Mouse (Mus musculus) thymus, adult 2 months (tissue): ENCODE results near the gene Dhrs4. TPM values are rescaled to one million over a fixed set of nuclear protein-coding genes. Genes with fewer than 3 reads are reported as not detected.

Experiments
- DNase-seq: peaks from one replicate; pipeline ENCODE4 v3.0.0; 2021
- H3K27ac ChIP-seq: fragments of 200-500 bp; 2 replicates; pipeline ENCODE4 v1.5.1; 2012; ENCODE audit warnings: low read length, control low read depth; ENCODE audit not compliant: control insufficient read depth, insufficient read depth
- H3K27me3 ChIP-seq: fragments of 200-500 bp; 2 replicates; pipeline ENCODE4 v1.6.1; 2012; ENCODE audit warnings: mild to moderate bottlenecking, low read length, moderate library complexity, mixed read lengths; ENCODE audit not compliant: control insufficient read depth, insufficient read depth
- H3K36me3 ChIP-seq: fragments of 200-500 bp; 2 replicates; pipeline ENCODE4 v1.6.1; 2012; ENCODE audit warnings: mild to moderate bottlenecking, low read length, moderate library complexity; ENCODE audit not compliant: control insufficient read depth, insufficient read depth
- H3K4me1 ChIP-seq: fragments of 200-500 bp; replicated peaks from 2 replicates; pipeline ENCODE4 v1.6.1; 2012; ENCODE audit warnings: low read length; ENCODE audit not compliant: control insufficient read depth, insufficient read depth
- H3K4me3 ChIP-seq: fragments of 200-500 bp; 2 replicates; pipeline ENCODE4 v1.5.1; 2012; ENCODE audit warnings: mild to moderate bottlenecking, low read length, control low read depth, moderate library complexity; ENCODE audit not compliant: control insufficient read depth, insufficient read depth
- CTCF ChIP-seq: fragments of 200-500 bp; IDR thresholded peaks from 2 replicates; pipeline ENCODE4 v1.5.1; 2012; ENCODE audit warnings: mild to moderate bottlenecking, control low read depth, low read length, moderate library complexity, borderline replicate concordance; ENCODE audit not compliant: control insufficient read depth, poor library complexity, insufficient read depth; ENCODE audit errors: extremely low read depth
- POLR2A ChIP-seq: fragments of 200-500 bp; IDR thresholded peaks from 2 replicates; pipeline ENCODE4 v1.6.1; 2012; ENCODE audit warnings: mild to moderate bottlenecking, low read length, control low read depth, moderate library complexity; ENCODE audit not compliant: control insufficient read depth, poor library complexity, insufficient read depth; ENCODE audit errors: extremely low read depth
- WGBS: fragments of 180-500 bp; shearing (Covaris S2); methylation state at CpG from one replicate; pipeline ENCODE4 v1.1.7; 2018; 5-methylcytosine and 5-hydroxymethylcytosine counted together
- polyA plus RNA-seq: library from polyadenylated mRNA; depleted of rRNA; stranded (reverse); fragments of >200 nt; gene quantifications from 2 replicates; pipeline ENCODE4 v1.2.3, GENCODE M21; 2012

The Dhrs4 gene
- polyA plus RNA-seq, 1 experiment = 46.8 TPM

DNA sequence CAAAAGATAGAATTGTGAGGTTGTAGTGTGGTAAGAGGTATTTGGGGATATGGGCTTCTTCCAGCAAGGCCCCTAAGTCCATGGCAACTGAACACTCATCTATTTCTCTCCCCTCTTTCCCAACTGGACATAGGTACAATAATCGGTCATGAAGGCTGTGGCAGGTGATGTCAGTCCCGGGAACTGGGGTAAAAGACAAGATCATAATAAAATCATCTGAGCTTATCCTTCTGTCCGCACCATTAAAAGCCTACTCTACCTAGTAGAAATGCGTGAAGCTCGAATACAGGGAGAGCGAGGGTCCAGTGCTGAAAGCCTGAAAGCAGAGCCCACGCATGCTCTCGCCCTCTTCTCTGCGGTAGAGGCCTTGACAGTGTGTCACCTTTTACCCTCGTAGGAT, 1.1 kb downstream of the Dhrs4 start:
- 97% methylated on average over 10 of the region's 10 CpGs for WGBS

DNA sequence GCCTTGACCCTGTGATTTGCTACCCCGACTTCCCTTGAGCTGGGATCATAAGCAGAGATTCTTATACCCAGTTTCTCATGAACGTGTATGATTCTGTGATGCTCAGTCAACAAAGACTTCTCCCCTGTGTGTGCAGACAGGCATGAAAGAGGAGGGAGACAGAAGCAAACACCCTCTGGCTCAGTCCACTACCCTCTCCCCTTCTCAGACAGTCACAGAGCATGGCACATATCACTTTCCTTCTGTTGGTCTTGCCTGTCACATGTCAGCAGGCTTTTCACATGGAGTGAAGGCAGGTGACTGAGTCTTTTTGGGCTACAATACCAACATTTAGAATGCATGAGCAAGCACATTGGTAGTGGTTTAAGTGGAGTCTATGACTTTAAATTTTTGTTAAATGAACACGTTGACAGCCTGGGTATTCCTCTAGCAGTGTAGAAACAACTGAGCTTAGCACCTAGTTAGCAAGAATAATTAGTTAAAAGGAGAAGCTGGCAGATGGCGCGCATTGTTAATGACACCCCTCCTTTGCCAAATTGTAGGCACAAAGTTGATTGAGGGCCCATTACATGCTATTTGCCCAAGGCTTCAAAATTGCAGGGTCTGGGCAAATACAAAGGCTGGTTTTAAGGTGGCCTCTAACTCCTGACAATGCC, 6.0 kb downstream of the Dhrs4 start:
- Histone ChIP-seq H3K36me3 (no peaks in the 10 kb centered on the region), H3K4me1 (no peaks in the 10 kb centered on the region), H3K27ac (no peak overlapping the region), H3K4me3 (no peak overlapping the region), H3K27me3 (no peaks in the 10 kb centered on the region; the same call in 1 of the 2 replicates)
- TF ChIP-seq POLR2A (no peak), CTCF (no peak)
- DNase-seq = no peak
- 93% methylated on average over 5 of the region's 5 CpGs for WGBS

More for the DNA sequence above, 1.1 kb downstream of the Dhrs4 start:
- no peak overlapping the region for H3K27ac ChIP-seq
- no peak overlapping the region for H3K4me3 ChIP-seq
- H3K4me1 ChIP-seq = no peaks in the 10 kb centered on the region
- TF ChIP-seq POLR2A (no peak), CTCF (no peak)
- H3K36me3 ChIP-seq = no peaks in the 10 kb centered on the region
- DNase-seq = no peak
- no peaks in the 10 kb centered on the region for H3K27me3 ChIP-seq

GRCm38 (mm10) chr14:55486836-55487235, 8.3 kb downstream of the Dhrs4 start:
- no peak for DNase-seq

GRCm38 (mm10) chr14:55490361-55491201, 12.0 kb downstream of the Dhrs4 start, which contains the start of gene Carmil3:
Carmil3 (plus strand) TSS chr14:55490651.
- no peak for TF ChIP-seq POLR2A
- no peak for TF ChIP-seq CTCF
- H3K36me3 ChIP-seq = no peaks in the 10 kb centered on the region
- WGBS = under 1% methylated on average over 68 of the region's 68 CpGs
- H3K27ac ChIP-seq = no peak within 1 kb of the TSS
- peak within 1 kb of the TSS; percentile 66 for H3K4me3 ChIP-seq
- peaks cover 9% of the 10 kb centered on the region for H3K4me1 ChIP-seq
- DNase-seq = peak; percentile 75
- peaks cover 7% of the 10 kb centered on the region for H3K27me3 ChIP-seq

More at GRCm38 (mm10) chr14:55486836-55487235, 8.3 kb downstream of the Dhrs4 start:
- peaks cover 8% of the 10 kb centered on the region for H3K4me1 ChIP-seq
- TF ChIP-seq POLR2A = no peak
- no peak for TF ChIP-seq CTCF
- peaks cover 4% of the 10 kb centered on the region for H3K27me3 ChIP-seq
- no peak overlapping the region for H3K27ac ChIP-seq
- H3K4me3 ChIP-seq = no peak overlapping the region
- H3K36me3 ChIP-seq = no peaks in the 10 kb centered on the region
- WGBS = 93% methylated on average over 8 of the region's 8 CpGs

DNA sequence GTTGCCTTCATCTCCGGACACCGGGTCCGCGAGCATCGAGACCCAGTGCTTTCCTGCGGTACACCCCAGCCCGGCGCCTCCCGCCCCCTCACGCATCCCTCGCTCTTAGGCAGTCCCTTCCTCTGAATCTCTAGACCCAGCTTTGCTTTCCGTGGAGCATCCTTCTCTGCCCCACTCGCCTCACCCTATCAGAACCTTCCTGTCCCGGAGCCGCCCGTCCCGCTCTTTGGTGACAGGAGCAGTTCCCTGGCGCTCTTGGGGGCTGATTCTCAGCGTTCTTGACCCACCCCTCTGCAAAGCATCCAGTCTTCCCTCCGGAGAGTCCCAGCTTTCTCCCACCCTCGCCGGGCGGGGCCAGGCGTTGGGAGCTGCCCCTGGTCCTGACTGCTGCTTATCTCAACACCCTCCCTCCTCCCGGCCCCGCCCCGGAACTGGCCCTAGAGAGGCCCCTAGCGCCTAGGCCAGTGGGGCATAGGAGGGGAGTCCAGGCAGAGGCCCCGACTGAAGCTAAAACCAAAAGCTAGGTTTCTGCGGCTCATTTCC, 12.8 kb downstream of the Dhrs4 start:
- peak overlapping the region; percentile 66 for H3K4me3 ChIP-seq
- WGBS = 2% methylated on average over 30 of the region's 30 CpGs
- peaks cover 9% of the 10 kb centered on the region for H3K4me1 ChIP-seq
- no peak overlapping the region for H3K27ac ChIP-seq
- TF ChIP-seq POLR2A = no peak
- no peak for TF ChIP-seq CTCF
- no peaks in the 10 kb centered on the region for H3K36me3 ChIP-seq
- peaks cover 7% of the 10 kb centered on the region for H3K27me3 ChIP-seq
- DNase-seq = peak; percentile 40

DNA sequence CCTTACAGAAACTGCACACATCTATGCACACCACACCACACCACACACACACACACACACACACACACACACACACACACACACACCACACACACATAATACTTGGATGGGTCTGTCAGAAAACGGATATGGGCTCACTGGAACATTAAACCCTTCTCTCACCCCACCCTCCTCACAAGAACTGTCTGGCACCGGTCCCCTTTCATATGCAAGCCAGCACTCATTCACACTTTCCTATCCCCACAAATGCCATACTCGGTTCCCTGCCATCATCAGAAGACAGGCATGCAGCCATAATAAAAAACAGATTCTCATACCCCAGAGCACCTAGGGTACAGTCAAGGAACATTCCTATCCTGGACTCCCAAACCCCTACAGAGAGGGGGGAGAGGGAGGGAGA, 13.5 kb downstream of the Dhrs4 start:
- H3K27ac ChIP-seq = no peak overlapping the region
- WGBS = 74% methylated on average over 3 of the region's 3 CpGs
- TF ChIP-seq CTCF = no peak
- TF ChIP-seq POLR2A = no peak
- H3K27me3 ChIP-seq = peaks cover 7% of the 10 kb centered on the region
- peaks cover 9% of the 10 kb centered on the region for H3K4me1 ChIP-seq
- H3K36me3 ChIP-seq = no peaks in the 10 kb centered on the region
- no peak overlapping the region for H3K4me3 ChIP-seq
- no peak for DNase-seq
